Mouse (Mus musculus) spleen, adult 2 months (tissue): ENCODE data around the gene Ubxn10. TPM values are rescaled to one million over a fixed set of nuclear protein-coding genes. Genes with fewer than 3 reads are reported as not detected.

ENCODE experiments used
- DNase-seq, 2 experiments: peaks; one replicate each; pipeline versions ENCODE4 v3.0.0 to v3.0.0-alpha.2; 2012 to 2021; ENCODE audit warnings: low spot score in 2 of 2, low read depth in 1 of 2
- H3K27ac ChIP-seq: fragments of 200-500 bp; 2 replicates; pipeline ENCODE4 v1.5.1; 2012; ENCODE audit warnings: low read length, inconsistent platforms; ENCODE audit not compliant: insufficient read depth
- H3K27me3 ChIP-seq: fragments of 200-500 bp; 2 replicates; pipeline ENCODE4 v1.6.1; 2012; ENCODE audit warnings: mild to moderate bottlenecking, moderate library complexity, low read length, inconsistent platforms; ENCODE audit not compliant: control insufficient read depth, insufficient read depth
- H3K36me3 ChIP-seq: fragments of 200-500 bp; 2 replicates; pipeline ENCODE4 v1.6.1; 2012; ENCODE audit warnings: mild to moderate bottlenecking, low read length, inconsistent platforms; ENCODE audit not compliant: control insufficient read depth, insufficient read depth
- H3K4me1 ChIP-seq: fragments of 200-500 bp; 2 replicates; pipeline ENCODE4 v1.6.1; 2011; ENCODE audit warnings: inconsistent platforms; ENCODE audit not compliant: control insufficient read depth, insufficient read depth, insufficient read length
- H3K4me3 ChIP-seq: fragments of 200-500 bp; 2 replicates; pipeline ENCODE4 v1.5.1; 2011; ENCODE audit warnings: mild to moderate bottlenecking, inconsistent platforms; ENCODE audit not compliant: insufficient read depth, insufficient read length; ENCODE audit errors: extremely low read depth
- CTCF ChIP-seq: fragments of 200-500 bp; IDR thresholded peaks from 2 replicates; pipeline ENCODE4 v1.5.1; 2011; ENCODE audit warnings: mild to moderate bottlenecking, inconsistent platforms; ENCODE audit not compliant: insufficient read depth, insufficient read length, insufficient replicate concordance; ENCODE audit errors: extremely low read depth
- POLR2A ChIP-seq: fragments of 200-500 bp; IDR thresholded peaks from 2 replicates; pipeline ENCODE4 v1.6.1; 2011; ENCODE audit warnings: low read depth, low read length, inconsistent platforms
- WGBS: fragments of 180-500 bp; shearing (Covaris S2); methylation state at CpG from one replicate; pipeline ENCODE4 v1.1.7; 2018; 5-methylcytosine and 5-hydroxymethylcytosine counted together
- polyA plus RNA-seq: library from polyadenylated mRNA; depleted of rRNA; stranded (reverse); fragments of >200 nt; gene quantifications from 2 replicates; pipeline ENCODE4 v1.2.3, GENCODE M21; 2012

The Ubxn10 gene
- polyA plus RNA-seq, 1 experiment: 0.21 TPM

DNA sequence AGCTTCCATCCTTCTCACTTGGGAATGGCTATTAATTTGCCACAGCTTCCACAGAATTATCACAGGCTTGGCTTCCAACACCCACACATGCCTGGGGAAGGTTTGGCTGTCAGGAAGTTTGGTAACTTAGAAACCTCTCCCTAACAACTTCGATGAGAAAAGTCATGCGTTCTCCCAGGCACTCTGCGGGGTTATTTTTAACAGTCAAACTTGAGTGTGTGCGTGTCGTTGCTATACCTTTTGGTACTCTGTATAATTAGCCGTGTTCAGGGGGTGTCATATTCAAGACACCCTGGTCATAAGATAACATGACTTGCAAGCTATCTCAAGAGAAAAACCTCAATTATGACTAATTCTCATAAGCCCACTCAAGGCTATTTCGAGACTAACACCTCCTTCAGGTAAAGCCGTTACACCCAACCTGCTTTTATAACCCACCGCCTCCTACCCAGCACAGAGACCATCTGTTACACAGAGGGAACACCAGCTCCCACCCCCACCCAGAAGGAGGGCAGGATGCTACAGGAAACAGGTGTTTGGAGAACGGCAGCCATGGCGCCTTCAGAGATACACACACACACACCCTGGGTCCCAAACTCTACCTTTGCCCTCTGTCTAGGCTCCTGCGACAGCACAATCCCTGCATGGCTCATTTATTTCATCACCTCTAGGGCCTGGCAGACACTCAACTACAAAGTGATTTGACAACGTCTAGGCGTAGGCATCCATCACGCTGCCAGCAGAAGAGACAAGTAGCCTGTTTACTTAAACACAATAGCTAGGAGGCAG is 13.3 kb downstream of the Ubxn10 start:
- Histone ChIP-seq H3K4me1 (no peaks in the 10 kb centered on the region), H3K27me3 (no peaks in the 10 kb centered on the region), H3K27ac (no peak overlapping the region), H3K36me3 (no peaks in the 10 kb centered on the region), H3K4me3 (no peak overlapping the region)
- TF ChIP-seq POLR2A (no peak), CTCF (no peak)
- 44% methylated on average over 15 of the region's 15 CpGs for WGBS
- no peak for DNase-seq

DNA sequence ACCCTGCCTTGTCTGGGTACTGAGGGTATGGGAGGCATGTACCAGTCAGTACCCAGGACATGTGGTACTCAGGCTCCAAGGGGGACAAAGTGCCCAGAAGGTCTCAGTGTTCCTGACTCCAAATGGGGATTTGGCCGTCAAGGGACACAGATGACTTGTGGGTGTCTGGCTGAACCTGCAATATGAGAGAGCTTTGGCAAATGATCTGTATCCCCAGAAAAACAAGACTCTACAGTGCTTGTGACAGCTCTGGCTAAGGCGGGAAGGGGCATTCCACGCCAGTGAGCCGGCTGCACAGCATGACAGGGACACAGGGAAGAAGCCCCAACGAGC is 17.7 kb downstream of the Ubxn10 start:
- TF ChIP-seq POLR2A (no peak), CTCF (no peak)
- Histone ChIP-seq H3K4me3 (no peak overlapping the region), H3K27me3 (no peaks in the 10 kb centered on the region), H3K27ac (no peak overlapping the region), H3K4me1 (no peaks in the 10 kb centered on the region), H3K36me3 (no peaks in the 10 kb centered on the region)
- WGBS: 70% methylated on average over 5 of the region's 5 CpGs
- no peak for DNase-seq

DNA sequence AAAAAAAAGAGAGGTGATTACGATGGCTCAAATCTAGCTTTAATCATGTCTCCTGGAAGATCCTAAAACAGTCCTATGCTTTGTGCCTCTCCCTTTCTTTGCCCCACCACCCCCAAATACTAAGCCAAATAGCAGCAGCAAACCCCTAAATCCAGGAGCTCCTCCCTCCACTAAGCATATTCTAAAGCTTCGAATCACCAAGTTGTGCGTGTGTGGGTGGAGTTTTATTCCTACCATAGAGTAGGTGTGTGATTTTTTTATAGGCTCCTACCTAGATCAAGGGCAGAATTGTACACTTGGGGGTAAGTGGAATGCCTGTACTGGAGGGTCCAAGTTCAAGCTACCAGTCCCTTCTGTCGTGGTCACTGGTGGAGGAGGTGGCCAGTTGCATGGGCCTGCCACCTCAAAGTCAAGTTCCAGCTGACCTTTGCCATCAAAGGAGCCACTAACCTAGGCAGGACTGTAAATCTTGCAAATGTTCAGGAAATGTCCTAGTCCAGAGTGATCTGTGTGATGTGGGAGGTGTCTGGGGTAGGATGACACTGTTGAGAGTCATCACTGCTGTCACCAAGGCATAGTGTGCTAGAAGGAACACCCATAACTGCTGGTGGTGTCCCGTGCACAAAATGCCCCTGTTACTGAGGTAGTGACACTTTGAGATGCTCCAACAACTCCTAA is 18.2 kb downstream of the Ubxn10 start:
- no peak overlapping the region for H3K27ac ChIP-seq
- DNase-seq: no peak
- TF ChIP-seq POLR2A (no peak), CTCF (no peak)
- no peak overlapping the region for H3K4me3 ChIP-seq
- 76% methylated on average over 5 of the region's 5 CpGs for WGBS
- H3K27me3 ChIP-seq: no peaks in the 10 kb centered on the region
- H3K4me1 ChIP-seq: no peaks in the 10 kb centered on the region
- H3K36me3 ChIP-seq: no peaks in the 10 kb centered on the region

DNA sequence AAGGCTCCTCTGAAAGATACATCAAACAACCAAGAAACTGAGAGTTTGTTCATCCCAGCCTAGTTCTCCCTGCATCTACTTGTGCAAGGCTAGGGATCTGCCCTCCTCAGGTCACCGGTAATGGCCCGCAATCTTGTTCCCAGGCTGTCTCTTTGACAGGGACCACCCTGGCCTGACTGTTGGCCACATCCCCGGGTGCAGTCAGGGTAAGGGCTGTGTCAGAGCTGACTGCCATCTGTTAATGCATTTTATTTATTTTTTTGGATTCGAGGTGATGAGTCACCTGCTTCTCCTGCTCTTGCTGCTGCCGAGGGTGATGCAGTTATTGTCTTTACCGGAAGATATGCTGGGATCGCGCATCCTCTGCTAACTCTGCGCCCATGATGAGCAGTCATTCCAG is 20.3 kb downstream of the Ubxn10 start:
- no peaks in the 10 kb centered on the region for H3K27me3 ChIP-seq
- H3K27ac ChIP-seq: no peak overlapping the region
- DNase-seq: no peak
- no peak overlapping the region for H3K4me3 ChIP-seq
- TF ChIP-seq CTCF: no peak
- no peak for TF ChIP-seq POLR2A
- H3K36me3 ChIP-seq: no peaks in the 10 kb centered on the region
- 86% methylated on average over 9 of the region's 9 CpGs for WGBS
- no peaks in the 10 kb centered on the region for H3K4me1 ChIP-seq

DNA sequence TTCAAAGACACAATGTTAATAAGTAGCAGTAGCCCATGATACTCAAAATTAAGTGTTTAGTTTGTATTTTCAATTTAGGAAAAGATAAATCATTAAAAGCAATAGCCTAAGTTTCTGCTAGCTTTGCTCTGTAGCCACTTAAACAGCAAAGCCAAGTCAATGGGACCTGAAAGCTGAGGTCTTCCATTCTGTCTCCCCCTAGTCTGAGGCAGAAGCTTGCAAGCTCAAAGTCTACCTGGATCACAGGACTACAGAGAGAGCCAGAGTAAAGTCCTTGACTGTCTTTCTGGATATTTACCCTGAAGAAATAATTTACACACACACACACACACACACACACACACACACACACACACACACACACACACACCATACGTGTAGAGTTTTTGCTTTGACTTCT is 22.8 kb downstream of the Ubxn10 start:
- no peak for DNase-seq
- whole genome bisulfite sequencing: 68% methylated on average over 1 of the region's 1 CpGs
- TF ChIP-seq POLR2A: no peak
- no peak for TF ChIP-seq CTCF
- Histone ChIP-seq H3K4me1 (no peaks in the 10 kb centered on the region), H3K27ac (no peak overlapping the region), H3K4me3 (no peak overlapping the region), H3K27me3 (no peaks in the 10 kb centered on the region), H3K36me3 (no peaks in the 10 kb centered on the region)

DNA sequence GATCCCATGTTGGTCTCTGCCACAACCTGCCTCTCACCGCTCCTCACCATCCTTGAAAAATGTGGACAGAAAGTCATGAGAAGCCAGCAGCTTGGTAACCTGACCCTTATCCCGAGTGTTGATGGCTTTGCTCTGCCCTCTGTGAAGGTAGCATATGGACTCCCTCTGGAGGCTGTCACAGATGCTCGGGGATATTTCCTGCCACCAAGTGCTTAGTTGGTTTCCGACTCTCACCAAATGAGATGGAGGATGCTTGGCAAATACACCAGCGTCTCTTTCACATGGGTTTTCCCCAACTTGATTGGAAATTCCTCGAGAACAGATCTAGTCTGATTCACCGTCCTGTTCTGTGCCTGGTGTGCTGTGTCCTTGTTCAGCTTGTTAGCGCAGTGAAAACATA is 24.3 kb downstream of the Ubxn10 start:
- Histone ChIP-seq H3K4me1 (no peaks in the 10 kb centered on the region), H3K36me3 (no peaks in the 10 kb centered on the region), H3K4me3 (no peak overlapping the region), H3K27ac (no peak overlapping the region), H3K27me3 (no peaks in the 10 kb centered on the region)
- no peak for TF ChIP-seq CTCF
- TF ChIP-seq POLR2A: no peak
- DNase-seq: no peak
- WGBS: 77% methylated on average over 8 of the region's 8 CpGs

DNA sequence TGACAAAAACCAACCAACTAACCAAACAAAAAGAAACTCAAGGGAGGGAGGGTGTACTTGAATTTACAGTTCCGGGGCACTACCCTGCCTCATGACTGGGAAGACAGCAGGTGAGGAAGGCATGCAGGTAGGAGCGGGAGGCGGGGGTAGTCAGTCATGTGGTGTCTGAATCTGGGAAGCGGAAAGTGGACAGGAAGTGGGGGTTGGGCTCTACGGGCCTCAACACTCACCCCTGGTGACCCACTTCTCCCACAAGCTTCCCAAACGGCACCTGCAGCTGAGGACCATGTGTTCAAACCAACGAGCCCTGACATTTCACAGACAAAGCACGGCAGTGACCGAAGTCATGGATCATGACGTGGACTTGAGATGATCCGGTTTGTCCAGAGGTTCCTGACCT is 24.9 kb downstream of the Ubxn10 start:
- Histone ChIP-seq H3K4me1 (no peaks in the 10 kb centered on the region), H3K27me3 (no peaks in the 10 kb centered on the region), H3K36me3 (no peaks in the 10 kb centered on the region), H3K4me3 (no peak overlapping the region), H3K27ac (no peak overlapping the region)
- no peak for DNase-seq
- no peak for TF ChIP-seq CTCF
- TF ChIP-seq POLR2A: no peak
- WGBS: 80% methylated on average over 11 of the region's 11 CpGs
